Mouse (Mus musculus) cerebellum, postnatal 4 days (tissue): ENCODE results near the gene Dmp1.

Experiments used
- DNase-seq, 2 experiments: peaks; one replicate each; pipeline ENCODE4 v3.0.0; 2022; ENCODE audit warnings: low spot score in 2 of 2, mixed read lengths in 1 of 2

The Dmp1 gene

DNA sequence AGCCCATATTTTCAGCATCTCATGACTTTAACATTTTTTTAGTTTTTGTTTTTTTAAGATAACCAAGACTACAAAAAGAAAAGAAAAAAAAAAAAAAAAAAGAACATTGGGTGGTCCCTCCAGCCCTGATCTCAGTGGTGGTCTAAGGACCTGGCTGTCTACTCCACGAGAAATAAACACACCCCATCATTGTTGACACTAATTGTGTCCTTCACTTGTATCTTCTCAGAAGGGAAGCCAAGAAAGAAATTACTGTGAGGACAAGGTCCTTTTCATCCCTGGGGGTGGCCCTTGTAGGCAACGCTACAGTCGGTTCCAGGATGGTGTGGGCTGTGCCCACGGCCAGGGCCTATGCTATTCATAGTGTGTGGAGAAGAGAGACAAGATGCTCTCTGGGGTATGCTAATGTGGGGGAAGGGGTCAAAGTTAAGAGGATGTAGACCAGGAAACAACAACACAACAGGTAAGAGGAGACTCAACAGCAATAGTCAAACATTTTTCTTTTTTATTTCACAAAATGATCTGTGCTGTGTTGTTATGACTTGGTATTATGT lies 59.6 kb downstream of the Dmp1 start:
- DNase-seq: no peak

DNA sequence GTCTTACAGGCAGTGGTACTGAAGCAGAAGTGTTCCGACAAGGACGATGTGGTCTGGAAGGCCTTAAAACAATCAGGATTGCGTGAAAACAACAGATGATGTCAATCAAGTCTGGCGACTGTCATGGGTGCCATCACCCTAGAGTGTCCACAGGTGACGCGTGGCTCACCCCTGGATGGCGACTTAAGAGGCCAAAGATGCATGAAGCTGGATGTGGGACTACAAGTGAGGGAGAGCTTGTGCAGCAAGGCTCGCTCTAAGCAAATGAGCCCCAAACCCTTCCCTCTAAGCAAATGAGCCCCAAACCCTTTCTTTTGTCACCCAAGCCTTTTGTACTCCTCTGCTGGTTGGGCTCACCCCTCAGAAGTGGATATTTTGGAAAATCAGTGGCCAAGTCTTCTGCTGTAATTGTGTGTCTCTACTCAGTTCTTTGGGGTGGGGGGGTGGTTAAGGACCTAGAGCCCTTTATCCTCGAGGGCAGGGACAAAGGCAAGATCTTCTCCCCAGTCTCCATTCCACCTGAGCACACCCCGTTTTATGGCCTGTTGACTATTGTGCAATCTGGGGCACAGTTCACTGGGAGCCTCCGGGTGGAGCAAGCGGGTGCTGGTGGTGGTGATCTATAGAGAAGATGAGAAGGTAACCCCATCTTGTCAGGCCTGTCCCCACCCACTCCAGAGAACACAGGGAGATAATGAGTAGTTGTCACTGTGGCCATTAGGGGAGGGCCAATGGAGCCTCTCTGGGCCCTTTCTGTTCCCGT lies 60.8 kb downstream of the Dmp1 start:
- DNase-seq: no peak
